Mouse (Mus musculus) cerebral cortex, adult 2 months (tissue): ENCODE measurements around the gene Sik2.

Experiments
- WGBS: fragments of 180-500 bp; shearing (Covaris S2); methylation state at CpG from one replicate; pipeline ENCODE4 v1.1.7; 2018; 5-methylcytosine and 5-hydroxymethylcytosine counted together

The Sik2 gene

DNA sequence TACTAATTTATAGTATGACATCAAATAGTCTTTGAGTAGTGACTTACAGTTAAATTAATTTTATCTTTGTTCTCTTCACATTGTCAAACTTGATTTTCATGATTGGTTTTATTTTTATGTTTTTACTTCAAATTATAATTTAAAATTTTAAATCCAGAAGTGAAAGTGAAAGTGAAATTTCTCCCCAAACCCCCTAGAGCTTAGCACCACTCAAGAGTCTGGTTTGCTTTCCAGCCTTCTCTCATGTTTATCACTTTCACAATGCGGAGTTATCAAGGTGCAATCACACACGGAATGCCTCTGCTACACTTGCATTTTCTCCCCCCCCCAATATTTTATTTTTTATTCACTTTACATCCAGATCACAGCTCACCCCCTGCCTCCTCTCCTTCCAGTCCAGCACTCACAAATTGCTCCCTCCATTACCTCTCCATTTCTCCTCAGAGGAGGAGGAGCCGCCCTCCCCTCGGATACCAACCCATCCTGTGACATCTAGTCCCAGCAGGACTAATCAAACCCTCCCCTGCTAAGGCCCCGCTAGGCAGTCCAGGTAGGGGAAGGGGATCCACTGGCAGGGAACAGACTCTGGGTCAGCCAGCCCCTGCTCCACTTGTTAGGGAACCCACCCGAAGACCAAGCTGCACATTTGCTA, 104.6 kb downstream of the Sik2 start:
- WGBS: 81% methylated on average over 6 of the region's 6 CpGs

- 52% methylated on average over 7 of the region's 7 CpGs for WGBS
Measured at GRCm38 (mm10) chr9:50900026-50900920, 108.6 kb downstream of the Sik2 start.

GRCm38 (mm10) chr9:50893665-50894064, 115.2 kb downstream of the Sik2 start:
- WGBS: 46% methylated on average over 4 of the region's 4 CpGs

DNA sequence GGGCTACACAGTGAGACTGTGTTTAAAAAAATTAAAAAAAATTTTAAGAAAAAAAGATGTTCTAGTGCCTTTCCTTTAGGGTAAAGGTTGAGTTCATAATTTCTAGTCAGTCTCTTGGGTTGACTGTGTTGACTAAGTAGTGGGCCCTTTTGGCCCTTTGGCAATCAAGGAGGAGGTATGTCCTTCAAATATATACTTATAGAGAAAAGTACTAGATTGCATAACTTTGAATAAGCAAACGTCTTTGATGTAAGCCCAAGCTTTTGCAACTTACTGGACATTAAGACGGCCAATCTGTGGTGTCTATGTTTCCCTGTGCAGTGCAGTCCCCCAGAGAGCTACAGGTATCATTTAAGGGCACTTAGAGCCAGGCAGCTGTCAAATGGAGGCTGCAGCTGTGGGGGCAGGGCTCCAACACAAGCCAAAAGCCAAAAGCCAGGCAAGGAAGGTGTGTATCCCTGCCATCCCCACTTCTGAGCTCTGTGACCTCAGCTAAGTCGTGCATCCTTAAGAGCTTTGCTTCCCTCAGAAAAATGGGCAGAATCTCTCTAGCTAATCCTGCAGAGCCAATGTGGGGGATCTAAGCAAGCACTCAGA, 118.3 kb downstream of the Sik2 start:
- 90% methylated on average over 3 of the region's 3 CpGs for WGBS

DNA sequence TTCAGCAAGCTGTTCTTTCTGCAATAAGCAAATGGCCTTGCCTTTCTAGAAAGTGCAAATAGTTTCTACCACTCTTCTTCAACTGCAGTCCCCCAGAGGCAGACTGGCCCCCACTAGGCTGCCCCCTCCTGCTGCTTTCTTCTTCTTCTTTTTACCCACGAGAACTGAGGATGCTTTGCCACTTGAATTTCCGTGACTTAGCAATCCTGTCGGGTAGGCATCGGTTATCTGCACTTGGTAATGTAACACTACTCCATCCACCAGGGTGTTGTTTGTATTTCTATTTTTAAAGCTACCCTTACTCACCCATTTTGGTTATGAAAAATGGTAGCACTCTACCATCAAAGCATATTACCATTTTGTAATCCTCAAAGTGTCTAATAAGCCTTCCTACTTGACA, 118.9 kb downstream of the Sik2 start:
- 79% methylated on average over 4 of the region's 4 CpGs for WGBS

DNA sequence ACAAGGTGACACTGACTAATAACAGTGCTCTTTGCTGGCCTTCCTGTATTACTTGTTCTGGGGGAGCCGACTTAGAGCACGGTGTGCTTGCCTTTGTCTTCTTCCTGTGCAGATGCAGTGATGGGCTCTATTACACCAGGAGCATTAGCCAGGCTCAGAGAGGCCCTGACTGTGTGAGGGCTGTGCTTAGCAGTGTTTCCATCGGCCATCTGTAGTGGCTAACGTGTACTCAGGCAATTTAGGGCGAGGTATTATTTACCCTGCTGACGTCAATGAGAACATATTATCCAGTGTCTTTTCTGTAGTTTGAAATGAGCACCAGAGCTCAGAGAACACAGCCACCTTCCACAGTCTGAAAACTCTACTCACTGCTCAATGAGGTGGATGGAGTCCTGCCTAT, 119.7 kb downstream of the Sik2 start:
- WGBS: 64% methylated on average over 6 of the region's 6 CpGs

DNA sequence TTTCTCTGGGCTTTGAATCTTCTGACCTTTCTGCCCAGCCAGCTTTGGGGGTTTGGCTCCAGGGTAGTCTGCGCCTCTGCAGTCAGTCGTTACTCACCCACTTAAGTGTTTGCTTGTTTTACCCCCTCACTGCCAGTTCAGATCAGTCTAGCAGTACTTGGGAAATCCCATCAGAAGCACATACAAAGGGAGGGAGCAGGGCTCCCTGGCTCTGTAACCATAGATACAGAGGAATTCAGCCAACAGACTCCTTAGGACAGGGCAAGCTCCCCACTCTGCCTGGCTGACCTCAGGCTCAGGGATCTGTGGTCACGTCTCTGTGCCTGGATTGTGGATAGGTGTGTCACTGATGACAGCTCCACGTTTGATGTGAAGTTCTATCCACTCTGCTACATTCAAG, 121.5 kb downstream of the Sik2 start:
- WGBS: 50% methylated on average over 4 of the region's 4 CpGs

GRCm38 (mm10) chr9:50886870-50887269, 122.0 kb downstream of the Sik2 start:
- WGBS: 100% methylated on average over 1 of the region's 1 CpGs

GRCm38 (mm10) chr9:50885600-50885987, 123.3 kb downstream of the Sik2 start:
- 41% methylated on average over 1 of the region's 1 CpGs for WGBS

GRCm38 (mm10) chr9:50884741-50885599, 123.9 kb downstream of the Sik2 start:
- 31% methylated on average over 10 of the region's 10 CpGs for WGBS

DNA sequence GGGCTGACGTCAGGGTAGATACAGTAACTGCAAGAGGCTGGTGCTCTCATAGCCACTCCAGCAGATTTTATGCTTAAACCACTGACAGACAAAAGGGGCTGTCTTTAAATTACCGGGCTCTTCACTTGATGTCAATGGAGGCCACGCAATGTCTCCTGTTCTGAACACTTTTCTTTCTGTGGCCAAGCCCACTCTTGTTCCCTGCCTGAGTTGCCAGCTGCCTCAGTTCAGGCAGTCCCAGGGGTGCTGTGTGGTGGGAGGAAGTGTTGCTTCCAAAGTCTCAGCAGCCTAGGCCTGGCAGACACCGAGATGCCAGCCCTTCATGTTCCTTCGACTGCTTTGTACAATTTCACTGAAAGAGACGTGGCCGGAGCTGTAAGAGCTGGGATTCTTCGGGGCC, 124.8 kb downstream of the Sik2 start:
- WGBS: 47% methylated on average over 8 of the region's 8 CpGs

DNA sequence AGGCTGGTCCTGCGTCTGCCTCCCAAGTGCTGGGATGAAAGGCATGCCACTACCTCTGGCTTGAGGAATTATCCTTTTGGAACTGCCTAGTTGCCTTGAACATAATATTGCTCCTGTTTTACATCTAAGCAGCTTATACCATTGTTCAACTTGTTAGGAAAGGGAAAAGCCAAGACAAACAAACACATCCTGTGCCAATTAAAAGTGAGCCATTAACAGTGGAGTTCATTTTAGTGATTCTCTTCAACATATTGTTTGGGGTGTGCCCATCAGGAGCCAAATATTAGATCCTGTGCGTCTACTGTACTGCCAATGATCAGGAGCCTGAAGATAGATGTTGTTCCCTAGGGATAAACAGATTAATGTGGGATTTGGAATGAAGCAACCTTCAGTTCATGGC, 126.7 kb downstream of the Sik2 start:
- 84% methylated on average over 2 of the region's 2 CpGs for WGBS

- 76% methylated on average over 3 of the region's 3 CpGs for WGBS
Measured at GRCm38 (mm10) chr9:50877431-50877830, 131.4 kb downstream of the Sik2 start.

DNA sequence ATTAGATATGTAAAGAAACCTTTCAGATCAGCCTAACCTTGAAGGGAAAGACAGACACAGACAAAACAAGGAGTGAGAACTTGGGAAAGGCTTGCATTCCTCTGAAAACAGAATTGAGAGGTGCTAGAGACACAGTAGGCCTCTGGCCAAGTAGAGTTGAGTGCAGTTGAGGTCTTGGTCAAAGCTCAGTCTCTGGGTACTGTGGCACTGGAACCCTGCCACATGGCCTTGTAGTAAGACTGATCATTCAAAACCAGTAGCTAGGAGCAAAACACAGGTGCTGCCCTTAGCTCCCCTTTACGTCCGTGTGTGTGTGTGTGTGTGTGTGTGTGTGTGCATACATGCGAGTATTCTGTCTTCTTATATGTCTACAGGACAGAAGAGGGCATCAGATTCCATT, 132.6 kb downstream of the Sik2 start:
- WGBS: 94% methylated on average over 3 of the region's 3 CpGs

- 73% methylated on average over 4 of the region's 4 CpGs for WGBS
Measured at GRCm38 (mm10) chr9:50875470-50875869, 133.4 kb downstream of the Sik2 start.

GRCm38 (mm10) chr9:50874031-50874430, 134.8 kb downstream of the Sik2 start:
- WGBS: 64% methylated on average over 6 of the region's 6 CpGs

DNA sequence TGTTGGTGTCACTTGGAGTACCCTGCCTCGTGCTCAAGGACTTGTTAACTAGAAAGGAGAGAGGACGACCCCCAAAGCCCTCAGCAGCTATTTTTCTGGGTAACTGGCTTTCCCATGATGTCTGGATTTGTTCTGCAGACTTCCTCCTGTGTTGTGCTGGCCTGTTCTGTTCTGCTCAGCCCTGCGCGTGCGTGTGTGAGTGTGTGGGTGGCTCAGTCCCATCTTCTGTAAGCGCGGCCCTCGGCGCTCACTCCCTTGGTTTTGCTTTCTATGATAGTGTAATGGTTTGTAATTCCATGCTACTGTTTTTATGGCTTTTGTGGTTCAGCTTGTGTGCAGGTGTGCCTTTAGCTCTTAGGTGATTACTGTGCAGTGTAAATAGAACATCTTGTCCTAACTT, 135.7 kb downstream of the Sik2 start:
- 59% methylated on average over 9 of the region's 9 CpGs for WGBS

GRCm38 (mm10) chr9:50868182-50868581, 140.7 kb downstream of the Sik2 start:
- WGBS: 65% methylated on average over 2 of the region's 2 CpGs

- 79% methylated on average over 6 of the region's 6 CpGs for WGBS
Measured at GRCm38 (mm10) chr9:50867015-50867414, 141.9 kb downstream of the Sik2 start.

GRCm38 (mm10) chr9:50865803-50866202, 143.1 kb downstream of the Sik2 start:
- 71% methylated on average over 8 of the region's 8 CpGs for WGBS

DNA sequence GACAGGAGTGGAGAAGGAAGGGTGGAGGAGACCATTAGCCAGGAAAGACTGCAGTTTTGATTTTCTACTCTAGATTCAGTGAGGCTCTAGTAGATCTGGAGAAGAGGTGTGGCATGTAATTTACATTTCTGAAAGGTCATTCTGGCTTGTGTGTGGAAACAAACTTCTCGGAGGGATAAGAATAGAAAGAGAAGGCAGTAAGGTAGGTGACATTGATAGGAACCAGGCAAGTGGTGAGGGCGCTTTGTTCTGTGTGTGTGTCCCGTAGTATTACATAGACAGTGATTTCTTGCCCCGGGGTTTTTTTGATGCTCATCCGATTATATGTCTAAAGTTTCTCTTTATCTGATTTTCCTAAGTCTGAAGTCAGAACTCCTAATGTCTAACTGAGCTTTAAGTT, 144.0 kb downstream of the Sik2 start:
- 91% methylated on average over 5 of the region's 5 CpGs for WGBS

GRCm38 (mm10) chr9:50863824-50864223, 145.0 kb downstream of the Sik2 start:
- WGBS: 85% methylated on average over 4 of the region's 4 CpGs
